Mouse (Mus musculus) brain, adult 2 months (tissue): ENCODE measurements around the gene Eif4b.

Source experiments
- DNase-seq: peaks from one replicate; pipeline ENCODE4 v3.0.0; 2011; ENCODE audit warnings: low read depth, low spot score

Eif4b gene

GRCm38 (mm10) chr15:102116753-102117415 is 43.3 kb downstream of the Eif4b start:
- peak; percentile 38 for DNase-seq

GRCm38 (mm10) chr15:102117461-102118443 is 44.2 kb downstream of the Eif4b start:
- DNase-seq: peak; percentile 55

- DNase-seq: no peak
These were observed 45.0 kb downstream of the Eif4b start for GRCm38 (mm10) chr15:102118591-102118990.

DNA sequence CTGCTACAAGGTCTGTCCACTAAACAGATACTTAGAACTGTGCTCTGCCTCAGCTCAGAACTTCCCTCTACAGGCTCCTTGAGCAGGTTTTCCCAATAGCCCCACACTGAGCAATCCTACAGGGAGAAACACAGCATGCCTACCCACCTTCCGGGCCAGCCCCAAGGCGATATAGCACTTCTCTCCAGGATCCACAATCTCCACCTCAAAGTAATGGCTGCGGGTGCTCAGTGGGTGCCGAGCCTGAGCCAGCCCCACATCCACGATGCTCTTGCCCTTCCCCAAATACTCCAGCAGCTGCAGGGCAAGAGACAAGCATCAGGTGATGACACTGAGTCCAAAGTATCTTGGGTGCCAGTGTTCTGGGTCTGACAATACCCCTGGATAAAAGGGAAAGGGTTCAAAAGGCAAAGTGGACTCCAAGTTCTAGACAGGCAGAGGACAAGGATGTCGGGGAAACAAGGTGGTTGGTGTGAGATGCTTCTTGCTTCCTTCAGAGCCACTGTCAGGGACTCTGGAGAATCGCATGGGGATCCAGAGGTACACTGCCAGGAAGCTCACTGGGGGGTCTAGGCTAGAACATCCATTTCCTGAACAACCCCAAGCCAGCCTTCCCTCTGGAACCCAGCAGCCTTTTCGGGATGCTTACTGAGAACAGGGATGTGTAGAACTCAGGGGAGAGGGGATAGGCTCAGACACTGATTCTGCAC is 45.7 kb downstream of the Eif4b start:
- no peak for DNase-seq

DNA sequence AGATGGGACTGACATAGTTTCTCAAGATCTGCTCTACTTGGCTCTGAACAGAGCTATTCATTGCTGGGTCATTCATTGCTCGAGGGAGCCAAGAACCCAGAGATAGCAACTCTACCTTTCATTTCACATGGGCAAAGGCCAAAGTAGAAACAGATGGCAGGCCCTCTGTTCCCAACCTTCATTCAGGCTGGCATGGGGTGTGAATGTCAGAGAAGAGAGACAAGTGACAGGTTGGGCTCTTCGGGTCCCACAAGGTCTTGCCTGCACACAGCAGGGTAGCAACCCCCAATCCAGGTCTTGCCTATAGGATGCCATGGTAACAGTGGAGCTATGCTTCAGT is 46.2 kb downstream of the Eif4b start:
- DNase-seq: peak; percentile 97

- DNase-seq: no peak
These were observed 47.0 kb downstream of the Eif4b start for GRCm38 (mm10) chr15:102120530-102120929.

GRCm38 (mm10) chr15:102126303-102126702 is 52.7 kb downstream of the Eif4b start:
- DNase-seq: peak; percentile 65

DNA sequence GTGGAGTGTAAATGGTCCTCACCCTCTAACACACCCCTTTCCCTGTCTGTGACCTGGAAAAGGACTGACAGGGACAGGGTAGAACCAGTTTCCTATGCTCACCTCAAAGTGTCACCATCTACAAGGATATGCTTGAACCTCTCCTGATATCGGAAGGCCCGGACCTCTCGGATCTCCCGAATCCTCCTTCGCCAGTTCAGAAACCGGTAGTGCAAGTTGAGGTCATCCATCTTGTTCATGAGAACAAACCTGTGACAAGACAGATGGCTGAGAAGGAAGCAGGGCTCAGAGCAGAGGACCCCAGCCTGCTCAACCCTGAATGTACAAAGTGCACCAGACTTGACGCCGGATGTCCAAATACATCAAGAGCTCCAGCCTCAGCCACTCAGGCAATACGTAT is 59.7 kb downstream of the Eif4b start:
- no peak for DNase-seq

DNA sequence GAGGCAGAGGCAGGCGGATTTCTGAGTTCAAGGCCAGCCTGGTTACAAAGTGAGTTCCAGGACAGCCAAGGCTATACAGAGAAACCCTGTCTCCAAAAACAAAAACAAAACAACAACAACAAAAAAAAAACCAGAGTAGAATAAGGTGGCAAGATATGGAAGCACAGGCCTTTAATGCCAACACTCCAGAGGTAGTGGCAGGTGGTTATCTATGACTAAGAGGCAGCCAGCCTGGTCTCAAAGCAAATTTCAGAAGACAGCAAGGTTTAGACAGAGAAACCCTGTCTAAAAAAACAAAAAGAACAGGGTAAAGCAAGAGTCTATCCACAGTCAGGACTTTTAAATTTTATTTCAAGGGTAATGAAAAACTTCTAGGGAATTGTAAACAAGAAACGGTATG is 61.1 kb downstream of the Eif4b start:
- no peak for DNase-seq

DNA sequence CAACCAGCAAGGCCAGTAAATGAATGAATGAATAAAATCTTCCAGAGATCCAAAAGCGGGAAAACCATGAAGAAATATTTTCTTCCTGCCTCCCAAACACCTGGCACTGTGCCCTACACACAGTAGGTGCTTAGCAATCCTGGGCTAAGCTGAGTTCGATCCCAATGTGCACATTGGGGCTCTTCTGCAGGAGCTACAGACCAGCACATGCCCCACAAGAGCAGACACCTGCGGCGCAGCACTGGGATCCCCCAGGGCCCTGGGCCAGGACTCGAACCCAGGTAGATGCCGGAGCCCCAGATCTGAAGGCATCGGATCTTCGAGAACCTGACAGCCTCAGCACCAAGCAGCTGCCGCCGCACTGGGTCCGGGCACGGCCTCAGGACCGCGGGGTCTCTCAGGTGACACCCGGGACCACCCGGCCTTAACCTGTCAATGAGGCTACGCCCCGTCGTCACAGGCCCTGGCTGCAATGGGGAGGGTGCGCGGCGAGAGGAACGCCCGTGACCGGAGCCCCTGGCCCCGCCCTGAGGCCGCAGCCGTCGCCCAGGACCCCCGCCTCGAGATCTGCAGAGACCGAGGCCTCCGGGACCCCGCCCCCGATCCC is 62.1 kb downstream of the Eif4b start:
- peak; percentile 24 for DNase-seq

GRCm38 (mm10) chr15:102136129-102136758 is 62.7 kb downstream of the Eif4b start, which contains the start of gene Spryd3:
Spryd3 (minus strand) TSS chr15:102136234.
- peak; percentile 99 for DNase-seq

DNA sequence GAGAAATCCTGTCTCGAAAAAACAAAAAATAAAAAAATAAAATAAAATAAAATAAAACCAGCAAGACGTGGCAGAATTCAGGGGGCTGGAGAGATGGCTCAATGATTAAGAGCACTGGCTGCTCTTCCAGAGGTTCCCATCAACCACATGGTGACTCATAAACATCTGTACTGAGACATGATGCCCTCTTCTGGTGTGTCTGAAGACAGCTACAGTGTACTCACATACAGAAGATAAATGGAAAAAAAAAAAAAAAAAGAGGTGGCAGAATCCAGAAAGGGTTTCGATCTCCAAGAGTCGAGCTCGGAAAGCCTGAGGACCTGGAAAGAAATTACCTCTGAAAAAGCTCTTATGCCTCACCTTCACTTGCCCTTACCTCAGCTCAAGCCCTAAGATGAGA is 67.5 kb downstream of the Eif4b start:
- DNase-seq: no peak

GRCm38 (mm10) chr15:102142914-102143912 is 69.6 kb downstream of the Eif4b start:
- DNase-seq: peak; percentile 73

DNA sequence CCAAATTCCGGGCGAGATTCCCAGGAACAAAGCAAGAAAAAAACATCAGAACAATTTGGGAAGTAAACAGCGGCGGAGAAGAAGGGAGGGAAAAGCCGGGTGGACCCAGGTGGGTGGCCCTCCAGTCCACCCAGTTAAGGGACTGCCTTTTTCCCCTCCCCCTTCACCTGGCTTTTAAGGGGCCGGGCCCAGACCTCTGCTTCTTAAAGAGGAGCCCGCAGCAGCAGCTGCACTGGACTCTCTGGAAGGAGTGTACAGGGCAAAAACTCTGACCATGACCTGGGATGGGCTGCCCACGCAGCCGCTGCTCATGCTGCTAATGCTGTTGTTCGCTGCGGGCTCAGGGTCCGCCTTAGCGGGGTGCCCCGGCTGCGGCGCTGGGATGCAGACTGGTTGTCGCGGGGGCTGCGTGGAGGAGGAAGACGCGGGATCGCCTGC is 70.7 kb downstream of the Eif4b start, which contains the start of gene Igfbp6:
Gene Igfbp6 (plus strand): TSS at position 89 of the 438 bp plus-strand sequence.
- peak; percentile 34 for DNase-seq

- DNase-seq: no peak
These were observed 71.2 kb downstream of the Eif4b start for GRCm38 (mm10) chr15:102144726-102145125.

- DNase-seq: peak; percentile 91
These were observed 71.8 kb downstream of the Eif4b start for GRCm38 (mm10) chr15:102145330-102145729.

DNA sequence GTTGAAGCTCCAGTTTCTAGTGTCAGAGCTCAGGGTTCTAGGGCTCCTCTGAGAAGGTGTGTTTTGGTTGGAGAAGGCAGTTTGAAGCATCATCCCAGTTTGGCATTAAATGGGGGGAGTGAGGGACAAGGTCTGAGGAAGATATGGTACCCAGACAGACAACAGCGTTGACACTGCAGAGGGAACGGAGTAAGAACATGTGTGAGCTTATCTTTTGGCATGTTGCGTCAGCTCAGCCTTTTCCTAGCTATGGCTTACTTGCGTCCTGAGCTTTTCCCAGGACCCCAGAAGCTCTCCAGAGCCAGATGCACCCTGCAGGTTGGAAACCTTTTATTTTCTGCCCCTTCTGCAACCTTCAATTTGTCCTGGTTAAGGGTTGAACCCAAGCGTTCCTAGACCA is 72.5 kb downstream of the Eif4b start:
- no peak for DNase-seq
